25 mouse cellular contexts compared by ENCODE assay signal in genomic region chr1:64242401-64242800, GRCm38 (mm10).
"Had no signal": no experiment of that assay in that cellular context is flagged by ENCODE, and none has a peak within 500 bp of the region (broad histone marks: within the 10 kb centered on the region; RNA-seq: fewer than 3 reads in every experiment).

No protein-coding gene starts in this region.

- H3K4me1 ChIP-seq: embryonic facial prominence, embryonic 10.5 days; embryonic facial prominence, embryonic 12.5 days; embryonic facial prominence, embryonic 13.5 days; embryonic facial prominence, embryonic 15.5 days; forebrain, embryonic 12.5 days; forebrain, embryonic 13.5 days; forebrain, embryonic 15.5 days had no signal

- H3K27me3 ChIP-seq: embryonic facial prominence, embryonic 12.5 days; embryonic facial prominence, embryonic 13.5 days; embryonic facial prominence, embryonic 15.5 days; forebrain, embryonic 12.5 days; forebrain, embryonic 13.5 days; forebrain, embryonic 15.5 days had no signal

- H3K9ac ChIP-seq: embryonic facial prominence, embryonic 12.5 days; embryonic facial prominence, embryonic 13.5 days; embryonic facial prominence, embryonic 15.5 days; forebrain, embryonic 12.5 days; forebrain, embryonic 13.5 days; forebrain, embryonic 15.5 days; forebrain, postnatal 0 days had no signal

- H3K36me3 ChIP-seq: embryonic facial prominence, embryonic 10.5 days; embryonic facial prominence, embryonic 12.5 days; embryonic facial prominence, embryonic 13.5 days; embryonic facial prominence, embryonic 15.5 days; forebrain, embryonic 10.5 days; forebrain, embryonic 12.5 days; forebrain, embryonic 15.5 days had no signal

- H3K27ac ChIP-seq: embryonic facial prominence, embryonic 10.5 days; embryonic facial prominence, embryonic 12.5 days; embryonic facial prominence, embryonic 13.5 days; embryonic facial prominence, embryonic 15.5 days; forebrain, embryonic 10.5 days; forebrain, embryonic 12.5 days; forebrain, embryonic 13.5 days; forebrain, embryonic 15.5 days; gastrocnemius, adult 2 months; heart, adult 2 months had no signal

- DNase-seq: cerebellum, adult 9-10 months; cerebellum, adult 9-11 months; cerebellum, postnatal 10 days; cerebellum, postnatal 14 days; cerebellum, postnatal 25 days; cerebellum, postnatal 36 days; embryo, embryonic 11 days; forebrain, postnatal 0 days; gastrocnemius, adult 2 months; gastrocnemius, postnatal 10 days; gastrocnemius, postnatal 14 days; gastrocnemius, postnatal 25 days; gastrocnemius, postnatal 36 days; heart, adult 11 months; heart, adult 18-20 months; heart, adult 2 months had no signal

- H3K4me3 ChIP-seq: embryonic facial prominence, embryonic 10.5 days; embryonic facial prominence, embryonic 12.5 days; embryonic facial prominence, embryonic 13.5 days; embryonic facial prominence, embryonic 15.5 days; erythroblast, embryonic 14.5 days; forebrain, embryonic 10.5 days; forebrain, embryonic 12.5 days; forebrain, embryonic 13.5 days; forebrain, embryonic 15.5 days; gastrocnemius, adult 2 months; heart, adult 2 months had no signal

- H3K9me3 ChIP-seq: embryonic facial prominence, embryonic 10.5 days; embryonic facial prominence, embryonic 12.5 days; embryonic facial prominence, embryonic 13.5 days; embryonic facial prominence, embryonic 15.5 days; forebrain, embryonic 10.5 days; forebrain, embryonic 12.5 days; forebrain, embryonic 15.5 days had no signal

- H3K4me2 ChIP-seq: embryonic facial prominence, embryonic 12.5 days; embryonic facial prominence, embryonic 13.5 days; embryonic facial prominence, embryonic 15.5 days; forebrain, embryonic 12.5 days; forebrain, embryonic 13.5 days; forebrain, embryonic 15.5 days had no signal
